Mouse (Mus musculus) embryo, embryonic 11 days (tissue): ENCODE data around the gene Cx3cr1.
A peak's percentile ranks its signal among the peaks of the same experiment; 100 is the strongest.

Experiments used
- DNase-seq: peaks from one replicate; pipeline ENCODE4 v3.0.0-alpha.2; 2015

Gene Cx3cr1

DNA sequence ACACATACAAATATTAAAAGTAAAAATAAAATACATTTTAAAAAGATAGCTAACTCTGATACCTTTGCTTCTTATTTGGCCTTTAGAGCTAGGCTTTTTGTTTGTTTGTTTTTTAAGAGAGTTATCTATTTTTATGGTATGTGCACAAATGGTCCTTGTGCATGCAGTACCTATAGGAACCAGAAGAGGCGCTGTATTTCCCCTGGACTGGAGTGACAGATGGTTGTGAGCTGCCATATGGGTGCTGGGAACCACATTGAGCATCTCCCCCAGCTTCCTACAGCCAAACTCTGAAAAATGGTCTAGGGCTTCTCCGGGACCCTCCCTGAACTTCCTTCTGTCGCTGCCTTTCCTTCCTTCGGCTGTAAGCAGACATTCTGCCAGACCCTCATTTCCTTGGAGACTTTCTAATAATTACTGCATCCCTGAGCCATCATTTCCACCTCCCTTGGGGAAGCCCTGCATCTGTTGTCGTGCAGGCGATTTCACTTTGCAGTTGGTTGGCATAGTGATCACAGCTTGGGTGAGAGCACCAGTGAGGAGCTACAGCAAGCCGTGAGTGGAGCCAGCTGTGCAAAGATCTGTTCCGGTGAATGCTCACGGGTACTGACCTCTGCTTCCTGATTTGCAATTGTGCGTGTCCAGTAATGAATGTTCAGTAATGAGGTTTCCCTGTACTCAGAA, 217.2 kb downstream of the Cx3cr1 start:
- DNase-seq, result peak; percentile 31
